In the genomic region with DNA sequence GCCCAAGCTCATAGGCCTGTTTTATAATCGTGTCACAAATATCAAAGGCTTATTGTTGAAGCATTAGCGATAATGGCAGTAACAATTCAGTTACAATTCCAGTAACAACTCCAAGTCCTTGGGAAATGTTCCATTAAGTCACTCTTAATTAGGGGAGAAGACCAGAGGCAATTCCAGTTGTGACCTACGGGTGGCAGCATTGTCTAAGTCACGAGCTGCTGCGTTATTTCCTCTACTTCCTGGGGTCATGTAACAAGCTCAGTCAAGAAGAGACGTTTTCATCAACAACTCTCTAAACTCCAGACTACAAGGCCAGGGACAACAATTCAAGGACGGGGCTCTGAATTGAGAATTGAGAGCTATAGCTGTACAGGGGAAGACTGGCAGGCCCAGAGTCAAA, we compare ENCODE assay signal across 9 mouse cellular contexts. TPM values are rescaled to one million over a fixed set of nuclear protein-coding genes. Genes with fewer than 3 reads are reported as not detected.
DNase-seq lines count a peak whose midpoint lies in the region; TF ChIP-seq lines count a peak whose summit lies in the region.
"Had no signal": no experiment of that assay in that cellular context is flagged by ENCODE, and none has a peak within 500 bp of the region (broad histone marks: within the 10 kb centered on the region; RNA-seq: fewer than 3 reads in every experiment).

No protein-coding gene starts in this region.

- no peaks in the 10 kb centered on the region for H3K4me1 ChIP-seq in MEL (ENCODE audit: control insufficient read depth in 1 of 2, insufficient read depth in 2 of 2, low read length in 2 of 2)
- no peaks in the 10 kb centered on the region; the same call in 1 of the 2 replicates for H3K4me1 ChIP-seq in heart, adult 2 months (ENCODE audit: control insufficient read depth, insufficient read depth, low read length)

- no peaks in the 10 kb centered on the region for H3K36me3 ChIP-seq in MEL (ENCODE audit: control insufficient read depth in 1 of 2, insufficient read depth in 2 of 2, low read length in 2 of 2)
- H3K36me3 ChIP-seq in heart, adult 2 months (ENCODE audit: control insufficient read depth, insufficient read depth, low read length) = no peaks in the 10 kb centered on the region

- TF ChIP-seq POLR2A in MEL (IDR thresholded peaks at IDR 0.05; ENCODE audit: control insufficient read depth in 1 of 2, insufficient read depth in 1 of 2, low read depth in 1 of 2, low read length in 2 of 2, poor library complexity in 1 of 2) = no peak
- TF ChIP-seq POLR2A in heart, adult 2 months (IDR thresholded peaks at IDR 0.05; ENCODE audit: insufficient read depth, low read depth, low read length) = no peak

- peaks cover 0 to 1% of the 10 kb centered on the region in 2 experiments; a peak in 1 of 4 replicates for H3K27me3 ChIP-seq in MEL (ENCODE audit: control insufficient read depth in 1 of 2, insufficient read depth in 2 of 2, low read length in 2 of 2)
- H3K27me3 ChIP-seq in heart, adult 2 months (ENCODE audit: control insufficient read depth, insufficient read depth, low read length) = no peaks in the 10 kb centered on the region

- no peak overlapping the region for H3K4me3 ChIP-seq in MEL (ENCODE audit: control insufficient read depth in 1 of 2, insufficient read depth in 1 of 2, low read depth in 2 of 2, low read length in 2 of 2)
- no peak overlapping the region for H3K4me3 ChIP-seq in heart, adult 2 months

- no peak overlapping the region for H3K27ac ChIP-seq in MEL (ENCODE audit: control insufficient read depth, low read depth, low read length)
- H3K27ac ChIP-seq in heart, adult 2 months = no peak overlapping the region
- H3K27ac ChIP-seq: macrophage had no signal

- no peaks in the 10 kb centered on the region for H3K79me2 ChIP-seq in MEL (ENCODE audit: control insufficient read depth, insufficient read depth, low read length, poor library complexity)
- no peaks in the 10 kb centered on the region for H3K79me2 ChIP-seq in heart, adult 2 months (replicated peaks; ENCODE audit: control insufficient read depth, insufficient read depth, low read length)

- peak; percentile 77 for TF ChIP-seq RAD21 in MEL (IDR thresholded peaks at IDR 0.05; ENCODE audit: low read depth, low read length)

- no peak overlapping the region for H3K9ac ChIP-seq in MEL (ENCODE audit: control insufficient read depth, low read depth, low read length, poor library complexity, severe bottlenecking)
- no peak overlapping the region for H3K9ac ChIP-seq in heart, adult 2 months (ENCODE audit: low read depth, low read length)

- DNase-seq in MEL (ENCODE audit: low read depth, low spot score) = peak; percentile 65
- peak; percentile 65 for DNase-seq in adrenal gland, postnatal 25 days
- DNase-seq in embryo, embryonic 9.5 days (ENCODE audit: extremely low spot score) = peak; percentile 79
- peak; percentile 61 to 81 for DNase-seq in heart, adult 2 months
- peak; percentile 49 to 85 for DNase-seq in layer of hippocampus, adult 8-10 months (ENCODE audit: low spot score in 2 of 2)
- peak; percentile 66 for DNase-seq in lung, postnatal 25 days (ENCODE audit: low spot score)
- DNase-seq in right cerebral cortex, postnatal 14 days = peak; percentile 76
- peak; percentile 36 for DNase-seq in yolk sac, embryonic 10.5 days (ENCODE audit: low spot score)

- intact Hi-C loops in heart, adult 2 months (cut with DNase I) = loop anchor here (1.0 to 10.0 kb wide), 4 partner anchors 222 to 480 kb away; no protein-coding TSS in a partner anchor

- 2% methylated on average over 7 of the region's 7 CpGs for WGBS in heart, adult 2 months

- peak; percentile 47 to 72 (median 50) for TF ChIP-seq CTCF in MEL (IDR thresholded peaks at IDR 0.05 in 2 of 3, conservative IDR thresholded peaks at IDR 0.05 in 1 of 3; ENCODE audit: control insufficient read depth in 1 of 3, insufficient read depth in 1 of 3, low read depth in 2 of 3, low read length in 3 of 3, poor library complexity in 1 of 3, severe bottlenecking in 1 of 3)
- TF ChIP-seq CTCF in heart, adult 2 months (IDR thresholded peaks at IDR 0.05) = peak; percentile 95

- H3K9me3 ChIP-seq in MEL (replicated peaks; ENCODE audit: insufficient read depth, low read length) = no peaks in the 10 kb centered on the region

- no peak for TF ChIP-seq EP300 in MEL (IDR thresholded peaks at IDR 0.05; ENCODE audit: low read depth in 1 of 2, low read length in 2 of 2)
- TF ChIP-seq EP300 in heart, adult 2 months (IDR thresholded peaks at IDR 0.05; ENCODE audit: insufficient read depth, low read depth, low read length) = peak; percentile 84; the same call in 1 of the 2 replicates

TF ChIP-seq in MEL, 35 proteins besides CTCF, POLR2A, EP300 and RAD21:
- TF ChIP-seq ZMIZ1 (IDR thresholded peaks at IDR 0.05; ENCODE audit: low read depth, low read length) = no peak
- no peak for TF ChIP-seq NELFE (IDR thresholded peaks at IDR 0.05; ENCODE audit: low read depth, low read length)
- TF ChIP-seq POLR2AphosphoS5 (IDR thresholded peaks at IDR 0.05; ENCODE audit: borderline replicate concordance, low read depth, low read length) = no peak
- no peak for TF ChIP-seq RCOR1 (IDR thresholded peaks at IDR 0.05; ENCODE audit: low read depth, low read length)
- no peak for TF ChIP-seq BHLHE40 (IDR thresholded peaks at IDR 0.05; ENCODE audit: borderline replicate concordance, low read depth, low read length)
- no peak for TF ChIP-seq USF1 (IDR thresholded peaks at IDR 0.05; ENCODE audit: low read depth, low read length)
- TF ChIP-seq TCF12 (IDR thresholded peaks at IDR 0.05; ENCODE audit: low read depth, low read length) = no peak
- peak; percentile 49 for TF ChIP-seq ZC3H11A (IDR thresholded peaks at IDR 0.05; ENCODE audit: low read depth, low read length)
- no peak for TF ChIP-seq SIN3A (IDR thresholded peaks at IDR 0.05; ENCODE audit: low read length)
- TF ChIP-seq ELF1 (IDR thresholded peaks at IDR 0.05; ENCODE audit: low read depth, low read length) = 0 out of 2 replicates have a peak, but pooled peaks have one; percentile 31
- peak; percentile 60 for TF ChIP-seq SMC3 (IDR thresholded peaks at IDR 0.05; ENCODE audit: low read depth, low read length)
- no peak for TF ChIP-seq E2F4 (IDR thresholded peaks at IDR 0.05; ENCODE audit: borderline replicate concordance, low read depth, low read length)
- no peak for TF ChIP-seq MEF2A (IDR thresholded peaks at IDR 0.05; ENCODE audit: extremely low read depth, insufficient replicate concordance, low read depth, low read length, poor library complexity, severe bottlenecking)
- TF ChIP-seq MAFK (IDR thresholded peaks at IDR 0.05; ENCODE audit: borderline replicate concordance, low read depth, low read length) = no peak
- no peak for TF ChIP-seq CHD2 (IDR thresholded peaks at IDR 0.05; ENCODE audit: low read length)
TF ChIP-seq in MEL: peak in this region for 3.

RNA-seq across cellular contexts. Expression of a gene that starts 21.2 kb away (rescaled TPM):
- 16.5 and 17.0 TPM in 2 replicates for total RNA-seq in MEL (2012; rRNA removed)
- 10 to 100 TPM in 1 of 2 experiments, not detected in 1; 33.2 TPM for polyA plus RNA-seq in MEL (2012; ENCODE audit: insufficient read depth in 1 of 2, insufficient read length in 2 of 2, low read depth in 1 of 2, low replicate concordance in 2 of 2, missing spikeins in 1 of 2)
- total RNA-seq in adrenal gland, postnatal 25 days (2021) = 88.5 and 95.1 TPM in 2 replicates
- 100 to 1,000 TPM; 274 to 351 TPM for total RNA-seq in heart, adult 2 months (2021)
- 788 and 868 TPM in 2 replicates for polyA plus RNA-seq in heart, adult 2 months (2012; rRNA removed)
- 10 to 100 TPM; 67.6 to 74.1 (median 67.9) TPM for total RNA-seq in layer of hippocampus, adult 8-10 months (2022)

RNA-seq across cellular contexts. Expression of a gene that starts 51.7 kb away (rescaled TPM):
- total RNA-seq in MEL (2012; rRNA removed) = not detected in 2 replicates
- polyA plus RNA-seq in MEL (2012; ENCODE audit: insufficient read depth in 1 of 2, insufficient read length in 2 of 2, low read depth in 1 of 2, low replicate concordance in 2 of 2, missing spikeins in 1 of 2) = not detected
- total RNA-seq in adrenal gland, postnatal 25 days (2021) = 0.86 TPM in 1 of 2 replicates, not detected in the other
- total RNA-seq in heart, adult 2 months (2021) = 1 to 10 TPM; 2.4 to 5.2 TPM
- polyA plus RNA-seq in heart, adult 2 months (2012; rRNA removed) = 0.39 and 1.6 TPM in 2 replicates
- total RNA-seq in layer of hippocampus, adult 8-10 months (2022) = not detected
- polyA plus RNA-seq: macrophage had no signal
